Mouse (Mus musculus) thymus, adult 2 months (tissue): Measurements from ENCODE around the gene Srcap.

ENCODE experiments used
- CTCF ChIP-seq: fragments of 200-500 bp; IDR thresholded peaks from 2 replicates; pipeline ENCODE4 v1.5.1; 2012; ENCODE audit warnings: mild to moderate bottlenecking, control low read depth, low read length, moderate library complexity, borderline replicate concordance; ENCODE audit not compliant: control insufficient read depth, poor library complexity, insufficient read depth; ENCODE audit errors: extremely low read depth
- POLR2A ChIP-seq: fragments of 200-500 bp; IDR thresholded peaks from 2 replicates; pipeline ENCODE4 v1.6.1; 2012; ENCODE audit warnings: mild to moderate bottlenecking, low read length, control low read depth, moderate library complexity; ENCODE audit not compliant: control insufficient read depth, poor library complexity, insufficient read depth; ENCODE audit errors: extremely low read depth

- TF ChIP-seq CTCF = no peak
- TF ChIP-seq POLR2A = no peak
Observed at GRCm38 (mm10) chr7:127494648-127495047, 17.1 kb upstream of the Srcap start.
